Mouse (Mus musculus) midbrain, embryonic 15.5 days (tissue): ENCODE results near the gene Gadl1. TPM values are rescaled to one million over a fixed set of nuclear protein-coding genes. Genes with fewer than 3 reads are reported as not detected.

Source experiments
- ATAC-seq: fragments of 200-750 bp; cut with Nextera tagmentation; replicated peaks from 2 replicates; pipeline ENCODE4 v1.8.0; 2017; ENCODE audit warnings: moderate TSS enrichment
- H3K27ac ChIP-seq: fragments of 300-500 bp; sonication (generic); 2 replicates; pipeline ENCODE4 v1.5.1; 2015; ENCODE audit warnings: mild to moderate bottlenecking, inconsistent platforms
- H3K27me3 ChIP-seq: fragments of 300-500 bp; sonication (generic); replicated peaks from 2 replicates; pipeline ENCODE4 v1.6.1; 2015; ENCODE audit warnings: inconsistent platforms
- H3K36me3 ChIP-seq: fragments of 300-500 bp; sonication (generic); replicated peaks from 2 replicates; pipeline ENCODE4 v1.6.1; 2015; ENCODE audit warnings: inconsistent platforms
- H3K4me1 ChIP-seq: fragments of 300-500 bp; sonication (generic); 2 replicates; pipeline ENCODE4 v1.6.1; 2015; ENCODE audit warnings: inconsistent platforms
- H3K4me2 ChIP-seq: fragments of 300-500 bp; sonication (generic); 2 replicates; pipeline ENCODE4 v1.6.1; 2015; ENCODE audit warnings: inconsistent platforms, mild to moderate bottlenecking, moderate library complexity
- H3K4me3 ChIP-seq: fragments of 300-500 bp; sonication (generic); 2 replicates; pipeline ENCODE4 v1.5.1; 2015; ENCODE audit warnings: mild to moderate bottlenecking, inconsistent platforms
- H3K9ac ChIP-seq: fragments of 300-500 bp; sonication (generic); 2 replicates; pipeline ENCODE4 v1.6.1; 2015; ENCODE audit warnings: mild to moderate bottlenecking, inconsistent platforms
- H3K9me3 ChIP-seq: fragments of 300-500 bp; sonication (generic); 2 replicates; pipeline ENCODE4 v1.6.1; 2016; ENCODE audit warnings: inconsistent platforms
- WGBS: fragments of 180-500 bp; shearing (Covaris S2); methylation state at CpG from one replicate; pipeline ENCODE4 v1.1.7; 2015; ENCODE audit warnings: mixed read lengths; 5-methylcytosine and 5-hydroxymethylcytosine counted together
- polyA plus RNA-seq: library from polyadenylated mRNA; unstranded; fragments of >200 nt; fragmentation: Nextera tagmentation; extraction: Ambion mirVana; gene quantifications from 2 replicates; pipeline ENCODE4 v1.2.1, GENCODE M21; 2015

Gadl1 gene
- polyA plus RNA-seq, 1 experiment from 2014 or later = 0.18 TPM

- no peak overlapping the region for H3K27ac ChIP-seq
- H3K9ac ChIP-seq = no peak overlapping the region
- no peak for ATAC-seq
- no peaks in the 10 kb centered on the region for H3K9me3 ChIP-seq
- no peak overlapping the region for H3K4me2 ChIP-seq
- no peak overlapping the region for H3K4me3 ChIP-seq
- no peaks in the 10 kb centered on the region for H3K27me3 ChIP-seq
- H3K4me1 ChIP-seq = no peaks in the 10 kb centered on the region
- H3K36me3 ChIP-seq = no peaks in the 10 kb centered on the region
- 64% methylated on average over 5 of the region's 5 CpGs for WGBS
These were observed 174.0 kb downstream of the Gadl1 start for GRCm38 (mm10) chr9:116083300-116083699.

DNA sequence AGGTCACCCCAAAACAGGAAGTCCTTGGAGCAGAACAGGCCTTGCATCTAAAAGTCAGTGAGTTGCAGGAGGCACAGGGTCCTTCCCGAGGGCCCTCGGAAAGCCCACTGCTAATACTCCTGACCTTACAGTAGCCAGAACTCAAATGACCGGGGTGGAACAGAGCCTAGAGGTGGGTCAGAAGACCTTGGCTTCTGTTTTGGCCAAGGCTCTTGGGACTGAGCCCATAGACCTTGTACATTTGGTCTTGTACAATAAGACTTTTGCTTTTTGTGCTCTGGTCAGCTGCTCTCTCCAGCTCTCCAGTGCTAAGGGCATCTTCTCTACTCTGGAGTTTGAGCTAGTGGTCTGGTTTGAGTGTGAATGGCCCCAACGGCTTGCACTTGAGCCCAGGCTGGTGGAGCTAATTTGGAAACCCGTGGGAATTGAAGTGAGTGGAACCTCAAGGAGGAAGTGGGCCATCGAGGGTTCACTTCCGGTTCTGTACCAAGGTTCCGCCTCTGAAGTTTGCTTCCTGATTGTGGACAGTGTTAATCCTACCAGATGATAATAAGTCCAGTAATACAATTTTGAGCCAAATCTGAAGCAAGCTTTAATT is 174.6 kb downstream of the Gadl1 start:
- H3K4me2 ChIP-seq = no peak overlapping the region
- no peaks in the 10 kb centered on the region for H3K27me3 ChIP-seq
- 88% methylated on average over 8 of the region's 8 CpGs for WGBS
- H3K4me3 ChIP-seq = no peak overlapping the region
- no peaks in the 10 kb centered on the region for H3K4me1 ChIP-seq
- no peak for ATAC-seq
- H3K36me3 ChIP-seq = no peaks in the 10 kb centered on the region
- H3K9ac ChIP-seq = no peak overlapping the region
- no peaks in the 10 kb centered on the region for H3K9me3 ChIP-seq
- H3K27ac ChIP-seq = no peak overlapping the region

GRCm38 (mm10) chr9:116084324-116084931 is 175.2 kb downstream of the Gadl1 start:
- H3K36me3 ChIP-seq = no peaks in the 10 kb centered on the region
- H3K4me3 ChIP-seq = no peak overlapping the region
- H3K27me3 ChIP-seq = no peaks in the 10 kb centered on the region
- H3K4me1 ChIP-seq = no peaks in the 10 kb centered on the region
- H3K4me2 ChIP-seq = no peak overlapping the region
- H3K27ac ChIP-seq = no peak overlapping the region
- WGBS = 90% methylated on average over 12 of the region's 12 CpGs
- no peak for ATAC-seq
- H3K9ac ChIP-seq = no peak overlapping the region
- H3K9me3 ChIP-seq = no peaks in the 10 kb centered on the region

GRCm38 (mm10) chr9:116085999-116086398 is 176.7 kb downstream of the Gadl1 start:
- ATAC-seq = no peak
- 84% methylated on average over 6 of the region's 6 CpGs for WGBS

GRCm38 (mm10) chr9:116087263-116087662 is 178.0 kb downstream of the Gadl1 start:
- no peaks in the 10 kb centered on the region for H3K27me3 ChIP-seq
- no peak overlapping the region for H3K4me2 ChIP-seq
- ATAC-seq = no peak
- no peaks in the 10 kb centered on the region for H3K4me1 ChIP-seq
- no peak overlapping the region for H3K4me3 ChIP-seq
- no peak overlapping the region for H3K9ac ChIP-seq
- no peaks in the 10 kb centered on the region for H3K9me3 ChIP-seq
- 93% methylated on average over 5 of the region's 5 CpGs for WGBS
- no peaks in the 10 kb centered on the region for H3K36me3 ChIP-seq
- no peak overlapping the region for H3K27ac ChIP-seq

More at GRCm38 (mm10) chr9:116085999-116086398, 176.7 kb downstream of the Gadl1 start:
- H3K4me3 ChIP-seq = no peak overlapping the region
- H3K27me3 ChIP-seq = no peaks in the 10 kb centered on the region
- H3K4me2 ChIP-seq = no peak overlapping the region
- no peaks in the 10 kb centered on the region for H3K36me3 ChIP-seq
- H3K27ac ChIP-seq = no peak overlapping the region
- H3K9me3 ChIP-seq = no peaks in the 10 kb centered on the region
- H3K4me1 ChIP-seq = no peaks in the 10 kb centered on the region
- no peak overlapping the region for H3K9ac ChIP-seq

DNA sequence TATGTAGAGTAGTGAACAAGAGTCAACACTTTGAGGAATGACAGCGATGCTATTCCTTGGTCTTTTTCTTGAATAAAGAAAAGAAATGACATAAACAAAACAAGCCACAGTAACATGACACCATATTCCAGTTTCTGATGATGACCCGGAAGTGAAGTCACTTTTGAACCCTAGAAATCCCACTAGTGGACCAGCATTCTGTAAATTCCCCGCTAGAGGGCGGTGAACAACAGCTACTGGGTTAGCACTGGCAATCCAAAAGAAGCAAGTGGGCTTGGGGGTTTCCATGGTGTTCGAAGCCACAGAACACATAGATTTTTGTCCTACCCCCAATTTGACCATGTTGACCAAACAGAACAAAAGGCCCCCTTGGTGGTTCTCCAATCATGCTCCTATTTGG is 178.6 kb downstream of the Gadl1 start:
- no peaks in the 10 kb centered on the region for H3K36me3 ChIP-seq
- WGBS = 39% methylated on average over 5 of the region's 5 CpGs
- no peak overlapping the region for H3K4me2 ChIP-seq
- no peak for ATAC-seq
- H3K4me1 ChIP-seq = no peaks in the 10 kb centered on the region
- H3K9me3 ChIP-seq = no peaks in the 10 kb centered on the region
- H3K4me3 ChIP-seq = no peak overlapping the region
- no peak overlapping the region for H3K27ac ChIP-seq
- no peak overlapping the region for H3K9ac ChIP-seq
- H3K27me3 ChIP-seq = no peaks in the 10 kb centered on the region

GRCm38 (mm10) chr9:116088912-116089311 is 179.7 kb downstream of the Gadl1 start:
- no peak overlapping the region for H3K4me2 ChIP-seq
- no peak overlapping the region for H3K4me3 ChIP-seq
- H3K4me1 ChIP-seq = no peaks in the 10 kb centered on the region
- H3K9me3 ChIP-seq = no peaks in the 10 kb centered on the region
- WGBS = 77% methylated on average over 9 of the region's 9 CpGs
- H3K9ac ChIP-seq = no peak overlapping the region
- ATAC-seq = no peak
- no peaks in the 10 kb centered on the region for H3K27me3 ChIP-seq
- H3K27ac ChIP-seq = no peak overlapping the region
- no peaks in the 10 kb centered on the region for H3K36me3 ChIP-seq

GRCm38 (mm10) chr9:116090296-116090695 is 181.0 kb downstream of the Gadl1 start:
- no peaks in the 10 kb centered on the region for H3K4me1 ChIP-seq
- H3K27me3 ChIP-seq = no peaks in the 10 kb centered on the region
- ATAC-seq = no peak

DNA sequence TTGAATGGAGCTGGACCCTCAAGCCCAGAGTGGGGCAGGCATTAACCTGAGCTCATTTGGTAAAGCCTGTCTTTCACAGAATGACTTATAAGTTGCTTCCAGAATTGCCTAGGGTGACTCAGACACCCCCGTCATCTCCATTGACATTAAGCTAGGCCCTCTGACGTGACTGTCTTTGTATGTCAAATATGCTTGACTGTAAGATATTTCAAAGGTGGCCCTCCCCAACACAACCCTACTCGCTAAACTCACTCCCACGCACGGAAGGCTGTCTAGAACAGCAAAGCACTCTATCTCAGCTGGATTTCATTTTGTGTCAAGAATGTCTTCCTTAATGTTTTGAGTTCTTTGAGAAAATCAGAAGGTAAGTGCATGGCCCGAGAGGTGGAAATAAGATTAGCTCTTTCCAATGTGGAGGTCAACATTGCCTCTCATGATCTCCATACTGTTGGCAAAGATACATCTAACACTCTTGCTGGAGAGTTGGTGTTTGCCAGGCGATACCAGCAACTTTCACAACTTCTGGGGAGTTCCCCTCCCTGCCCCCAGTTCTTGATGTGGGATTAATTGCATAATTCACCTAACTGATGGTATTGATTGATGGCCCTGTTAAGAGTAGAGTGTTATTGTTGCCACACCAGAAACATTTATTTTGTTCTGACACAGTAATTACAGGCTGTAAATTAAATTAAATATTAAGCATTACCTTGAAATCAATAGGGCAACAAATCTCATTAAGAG is 182.0 kb downstream of the Gadl1 start:
- Histone ChIP-seq H3K27ac (no peak overlapping the region), H3K4me2 (no peak overlapping the region), H3K9ac (no peak overlapping the region), H3K9me3 (no peaks in the 10 kb centered on the region), H3K27me3 (no peaks in the 10 kb centered on the region), H3K36me3 (no peaks in the 10 kb centered on the region), H3K4me1 (no peaks in the 10 kb centered on the region), H3K4me3 (no peak overlapping the region)
- ATAC-seq = no peak
- 92% methylated on average over 7 of the region's 7 CpGs for WGBS

More at GRCm38 (mm10) chr9:116090296-116090695, 181.0 kb downstream of the Gadl1 start:
- Histone ChIP-seq H3K9ac (no peak overlapping the region), H3K4me3 (no peak overlapping the region), H3K27ac (no peak overlapping the region), H3K9me3 (no peaks in the 10 kb centered on the region), H3K36me3 (no peaks in the 10 kb centered on the region), H3K4me2 (no peak overlapping the region)
- WGBS = 85% methylated on average over 9 of the region's 9 CpGs

- Histone ChIP-seq H3K9ac (no peak overlapping the region), H3K36me3 (no peaks in the 10 kb centered on the region), H3K27ac (no peak overlapping the region), H3K9me3 (no peaks in the 10 kb centered on the region), H3K4me2 (no peak overlapping the region), H3K4me3 (no peak overlapping the region), H3K27me3 (no peaks in the 10 kb centered on the region), H3K4me1 (no peaks in the 10 kb centered on the region)
- no peak for ATAC-seq
- 75% methylated on average over 5 of the region's 5 CpGs for WGBS
These were observed 182.7 kb downstream of the Gadl1 start for GRCm38 (mm10) chr9:116091921-116092320.

- Histone ChIP-seq H3K27me3 (no peaks in the 10 kb centered on the region), H3K9me3 (no peaks in the 10 kb centered on the region), H3K9ac (no peak overlapping the region), H3K27ac (no peak overlapping the region), H3K4me3 (no peak overlapping the region), H3K36me3 (no peaks in the 10 kb centered on the region), H3K4me1 (0 out of 2 replicates have a peak, but pooled peaks cover 5% of the 10 kb centered on the region), H3K4me2 (no peak overlapping the region)
- WGBS = 65% methylated on average over 16 of the region's 16 CpGs
- ATAC-seq = no peak
These were observed 189.7 kb downstream of the Gadl1 start for GRCm38 (mm10) chr9:116098724-116099595.

- WGBS = 78% methylated on average over 6 of the region's 6 CpGs
- H3K9me3 ChIP-seq = no peaks in the 10 kb centered on the region
- no peak overlapping the region for H3K27ac ChIP-seq
- H3K27me3 ChIP-seq = no peaks in the 10 kb centered on the region
- H3K4me2 ChIP-seq = no peak overlapping the region
- no peak overlapping the region for H3K9ac ChIP-seq
- 0 out of 2 replicates have a peak, but pooled peaks cover 5% of the 10 kb centered on the region for H3K4me1 ChIP-seq
- no peak overlapping the region for H3K4me3 ChIP-seq
- no peak for ATAC-seq
- no peaks in the 10 kb centered on the region for H3K36me3 ChIP-seq
These were observed 190.3 kb downstream of the Gadl1 start for GRCm38 (mm10) chr9:116099596-116099993.
